Mouse (Mus musculus) spleen, embryonic (tissue): ENCODE data around the gene Tal1.

Experiments used
- CTCF ChIA-PET: fragments of 350-600 bp; sonication (Branson Sonifier 250); formaldehyde crosslinking; loops from one replicate; lab custom pipeline; 2022; lab: Charles Lee

Tal1 gene

GRCm38 (mm10) chr4:115056371-115056920 is at the start of gene Tal1:
TSS of gene Tal1 (plus strand) at chr4:115056426.
- CTCF ChIA-PET: no interaction called here

GRCm38 (mm10) chr4:115014276-115014675 is 42.0 kb upstream of the Tal1 start:
- CTCF ChIA-PET: no interaction called here

GRCm38 (mm10) chr4:115019997-115020396 is 36.2 kb upstream of the Tal1 start:
- CTCF ChIA-PET: no interaction called here

GRCm38 (mm10) chr4:115035043-115035442 is 21.2 kb upstream of the Tal1 start:
- CTCF ChIA-PET: no interaction called here

GRCm38 (mm10) chr4:115038242-115038641 is 18.0 kb upstream of the Tal1 start:
- CTCF ChIA-PET: no interaction called here

- CTCF ChIA-PET: no interaction called here
Observed at GRCm38 (mm10) chr4:115045621-115046020, 10.6 kb upstream of the Tal1 start.

- CTCF ChIA-PET: interaction anchor here (0.6 kb wide), 1 partner anchor 609 kb away, joined by 3 read pairs; no protein-coding TSS in a partner anchor
Observed at GRCm38 (mm10) chr4:115047750-115048149, 8.5 kb upstream of the Tal1 start.

GRCm38 (mm10) chr4:115048190-115048589 is 8.0 kb upstream of the Tal1 start:
- CTCF ChIA-PET: no interaction called here

GRCm38 (mm10) chr4:115051245-115051644 is 5.0 kb upstream of the Tal1 start:
- CTCF ChIA-PET: no interaction called here

- CTCF ChIA-PET: interaction anchor here (0.5 kb wide), 1 partner anchor 143 kb away, joined by 3 read pairs; no protein-coding TSS in a partner anchor
Observed at GRCm38 (mm10) chr4:115052343-115053005, 3.8 kb upstream of the Tal1 start.

- CTCF ChIA-PET: no interaction called here
Observed at GRCm38 (mm10) chr4:115055044-115055443, 1.2 kb upstream of the Tal1 start.

- CTCF ChIA-PET: no interaction called here
Observed at GRCm38 (mm10) chr4:115055691-115056090, 535 bp upstream of the Tal1 start.

GRCm38 (mm10) chr4:115056921-115057673 is 871 bp downstream of the Tal1 start:
- CTCF ChIA-PET: no interaction called here

GRCm38 (mm10) chr4:115057674-115058316 is 1.6 kb downstream of the Tal1 start:
- CTCF ChIA-PET: no interaction called here

- CTCF ChIA-PET: no interaction called here
Observed at GRCm38 (mm10) chr4:115058317-115058761, 2.1 kb downstream of the Tal1 start.

GRCm38 (mm10) chr4:115058871-115059590 is 2.8 kb downstream of the Tal1 start:
- CTCF ChIA-PET: interaction anchor here (0.6 kb wide), 1 partner anchor 334 kb away, joined by 3 read pairs; no protein-coding TSS in a partner anchor

GRCm38 (mm10) chr4:115059871-115060270 is 3.6 kb downstream of the Tal1 start:
- CTCF ChIA-PET: interaction anchor here (0.6 kb wide), 2 partner anchors 42 to 333 kb away, joined by 3 to 6 read pairs; no protein-coding TSS in a partner anchor

- CTCF ChIA-PET: no interaction called here
Observed at GRCm38 (mm10) chr4:115060753-115061152, 4.5 kb downstream of the Tal1 start.

GRCm38 (mm10) chr4:115062540-115062874 is 6.3 kb downstream of the Tal1 start:
- CTCF ChIA-PET: no interaction called here

- CTCF ChIA-PET: no interaction called here
Observed at GRCm38 (mm10) chr4:115062875-115063517, 6.8 kb downstream of the Tal1 start.
